Mouse (Mus musculus): Measurements from ENCODE around the gene Vps33b. TPM values are rescaled to one million over a fixed set of nuclear protein-coding genes. Genes with fewer than 3 reads are reported as not detected.

Vps33b gene
- polyA plus RNA-seq, 1 experiment from 2014 or later = 22.1 TPM

- 95% methylated on average over 16 of the region's 16 CpGs for WGBS
- Histone ChIP-seq H3K4me2 (replicated peaks) (no peak overlapping the region), H3K4me3 (no peak overlapping the region), H3K4me1 (peaks cover 19% of the 10 kb centered on the region), H3K9ac (no peak overlapping the region), H3K36me3 (peaks cover 59% of the 10 kb centered on the region), H3K9me3 (no peaks in the 10 kb centered on the region), H3K27me3 (replicated peaks) (no peaks in the 10 kb centered on the region), H3K27ac (no peak overlapping the region)
- ATAC-seq (ENCODE audit: low FRiP score, low read depth) = no peak
These were observed 55.9 kb downstream of the Vps33b start for GRCm38 (mm10) chr7:80325292-80325868.

GRCm38 (mm10) chr7:80326076-80326475 is 56.6 kb downstream of the Vps33b start:
- Histone ChIP-seq H3K27me3 (replicated peaks) (no peaks in the 10 kb centered on the region), H3K36me3 (peaks cover 62% of the 10 kb centered on the region), H3K4me3 (no peak overlapping the region), H3K4me1 (peaks cover 19% of the 10 kb centered on the region), H3K4me2 (replicated peaks) (no peak overlapping the region), H3K9ac (no peak overlapping the region), H3K9me3 (no peaks in the 10 kb centered on the region), H3K27ac (no peak overlapping the region)
- 96% methylated on average over 19 of the region's 19 CpGs for WGBS
- ATAC-seq (ENCODE audit: low FRiP score, low read depth) = no peak

GRCm38 (mm10) chr7:80330278-80330677 is 60.8 kb downstream of the Vps33b start:
- Histone ChIP-seq H3K9ac (no peak overlapping the region), H3K4me2 (replicated peaks) (no peak overlapping the region), H3K4me1 (0 out of 2 replicates have a peak, but pooled peaks cover 3% of the 10 kb centered on the region), H3K36me3 (peaks cover 100% of the 10 kb centered on the region), H3K27me3 (replicated peaks) (no peaks in the 10 kb centered on the region), H3K4me3 (no peak overlapping the region), H3K27ac (no peak overlapping the region), H3K9me3 (no peaks in the 10 kb centered on the region)
- WGBS = 93% methylated on average over 8 of the region's 8 CpGs
- ATAC-seq (ENCODE audit: low FRiP score, low read depth) = no peak

GRCm38 (mm10) chr7:80331433-80331832 is 62.0 kb downstream of the Vps33b start:
- Histone ChIP-seq H3K27ac (no peak overlapping the region), H3K36me3 (peaks cover 99% of the 10 kb centered on the region), H3K4me1 (no peaks in the 10 kb centered on the region), H3K27me3 (replicated peaks) (no peaks in the 10 kb centered on the region), H3K9ac (no peak overlapping the region), H3K4me2 (replicated peaks) (no peak overlapping the region), H3K4me3 (no peak overlapping the region), H3K9me3 (no peaks in the 10 kb centered on the region)
- 88% methylated on average over 19 of the region's 19 CpGs for WGBS
- no peak for ATAC-seq (ENCODE audit: low FRiP score, low read depth)

GRCm38 (mm10) chr7:80334848-80335247 is 65.4 kb downstream of the Vps33b start:
- WGBS = 95% methylated on average over 4 of the region's 4 CpGs
- no peak overlapping the region for H3K4me3 ChIP-seq
- peaks cover 17% of the 10 kb centered on the region for H3K4me1 ChIP-seq
- no peak overlapping the region for H3K9ac ChIP-seq
- no peaks in the 10 kb centered on the region for H3K9me3 ChIP-seq
- peaks cover 77% of the 10 kb centered on the region for H3K36me3 ChIP-seq
- no peak overlapping the region for H3K4me2 ChIP-seq (replicated peaks)
- no peak overlapping the region for H3K27ac ChIP-seq
- no peaks in the 10 kb centered on the region for H3K27me3 ChIP-seq (replicated peaks)
- ATAC-seq (ENCODE audit: low FRiP score, low read depth) = no peak

- peaks cover 56% of the 10 kb centered on the region for H3K36me3 ChIP-seq
- H3K27me3 ChIP-seq (replicated peaks) = no peaks in the 10 kb centered on the region
- WGBS = 91% methylated on average over 3 of the region's 3 CpGs
- no peak overlapping the region for H3K27ac ChIP-seq
- H3K9ac ChIP-seq = no peak overlapping the region
- no peaks in the 10 kb centered on the region for H3K9me3 ChIP-seq
- no peak overlapping the region for H3K4me2 ChIP-seq (replicated peaks)
- peaks cover 31% of the 10 kb centered on the region for H3K4me1 ChIP-seq
- ATAC-seq (ENCODE audit: low FRiP score, low read depth) = no peak
- H3K4me3 ChIP-seq = no peak overlapping the region
These were observed 67.5 kb downstream of the Vps33b start for GRCm38 (mm10) chr7:80336932-80337331.

- 10% methylated on average over 17 of the region's 17 CpGs for WGBS
- Histone ChIP-seq H3K4me2 (replicated peaks) (peak overlapping the region; percentile 86), H3K9ac (peak overlapping the region; percentile 78), H3K27me3 (replicated peaks) (no peaks in the 10 kb centered on the region), H3K9me3 (no peaks in the 10 kb centered on the region), H3K4me1 (peaks cover 45% of the 10 kb centered on the region), H3K36me3 (peaks cover 32% of the 10 kb centered on the region), H3K27ac (0 out of 2 replicates have a peak overlapping the region, but pooled peaks have one; percentile 42), H3K4me3 (peak overlapping the region; percentile 64)
- ATAC-seq (ENCODE audit: low FRiP score, low read depth) = no peak
These were observed 69.9 kb downstream of the Vps33b start for GRCm38 (mm10) chr7:80339371-80339770.

- Histone ChIP-seq H3K4me2 (replicated peaks) (peak overlapping the region; percentile 86), H3K4me3 (peak overlapping the region; percentile 64), H3K27ac (peak overlapping the region; percentile 72), H3K36me3 (peaks cover 26% of the 10 kb centered on the region), H3K4me1 (peaks cover 45% of the 10 kb centered on the region), H3K27me3 (replicated peaks) (no peaks in the 10 kb centered on the region), H3K9me3 (no peaks in the 10 kb centered on the region), H3K9ac (peak overlapping the region; percentile 78)
- WGBS = under 1% methylated on average over 45 of the region's 45 CpGs
- ATAC-seq (ENCODE audit: low FRiP score, low read depth) = peak; percentile 95
These were observed 70.6 kb downstream of the Vps33b start for GRCm38 (mm10) chr7:80339793-80340628.

GRCm38 (mm10) chr7:80340793-80341192 is 71.3 kb downstream of the Vps33b start, which contains the start of gene Unc45a:
Gene Unc45a, minus strand, starts transcription at chr7:80341005.
- WGBS = 2% methylated on average over 11 of the region's 11 CpGs
- peak within 1 kb of the TSS; percentile 78 for H3K9ac ChIP-seq
- peaks cover 45% of the 10 kb centered on the region for H3K4me1 ChIP-seq
- H3K27ac ChIP-seq = peak within 1 kb of the TSS; percentile 72
- H3K4me3 ChIP-seq = peak within 1 kb of the TSS; percentile 64
- no peaks in the 10 kb centered on the region for H3K9me3 ChIP-seq
- H3K27me3 ChIP-seq (replicated peaks) = no peaks in the 10 kb centered on the region
- peak; percentile 59 for ATAC-seq (ENCODE audit: low FRiP score, low read depth)
- H3K4me2 ChIP-seq (replicated peaks) = peak within 1 kb of the TSS; percentile 86
- peaks cover 24% of the 10 kb centered on the region for H3K36me3 ChIP-seq

Other genes with a start within 250 kb of the Vps33b start
- 24.7 and 26.3 TPM in 2 replicates for gene Zfp710, start 244.8 kb upstream of the Vps33b start, polyA plus RNA-seq (2016; fragmentation: Nextera tagmentation; extraction: Ambion mirVana)
- 299 and 313 TPM in 2 replicates for gene Idh2, start 154.3 kb upstream of the Vps33b start, polyA plus RNA-seq (2016; fragmentation: Nextera tagmentation; extraction: Ambion mirVana)
- gene Sema4b, start 82.8 kb upstream of the Vps33b start, polyA plus RNA-seq (2016; fragmentation: Nextera tagmentation; extraction: Ambion mirVana) = 18.9 and 20.5 TPM in 2 replicates
- gene Cib1, start 36.8 kb upstream of the Vps33b start, polyA plus RNA-seq (2016; fragmentation: Nextera tagmentation; extraction: Ambion mirVana) = 43.1 and 47.5 TPM in 2 replicates
- gene Gdpgp1, start 36.8 kb upstream of the Vps33b start, polyA plus RNA-seq (2016; fragmentation: Nextera tagmentation; extraction: Ambion mirVana) = 4.9 and 5.0 TPM in 2 replicates
- gene Ttll13, start 23.3 kb upstream of the Vps33b start, polyA plus RNA-seq (2016; fragmentation: Nextera tagmentation; extraction: Ambion mirVana) = 1.2 and 2.0 TPM in 2 replicates
- 51.9 and 54.9 TPM in 2 replicates for gene Ngrn, start 8.4 kb upstream of the Vps33b start, polyA plus RNA-seq (2016; fragmentation: Nextera tagmentation; extraction: Ambion mirVana)
- 121 and 123 TPM in 2 replicates for gene Prc1, start 24.8 kb downstream of the Vps33b start, polyA plus RNA-seq (2016; fragmentation: Nextera tagmentation; extraction: Ambion mirVana)
- 10.2 and 12.5 TPM in 2 replicates for gene Rccd1, start 54.8 kb downstream of the Vps33b start, polyA plus RNA-seq (2016; fragmentation: Nextera tagmentation; extraction: Ambion mirVana)
- gene Unc45a, start 71.4 kb downstream of the Vps33b start, polyA plus RNA-seq (2016; fragmentation: Nextera tagmentation; extraction: Ambion mirVana) = 55.8 and 59.9 TPM in 2 replicates
- 20.6 and 21.1 TPM in 2 replicates for gene Hddc3, start 73.5 kb downstream of the Vps33b start, polyA plus RNA-seq (2016; fragmentation: Nextera tagmentation; extraction: Ambion mirVana)
- gene Man2a2, start 101.7 kb downstream of the Vps33b start, polyA plus RNA-seq (2016; fragmentation: Nextera tagmentation; extraction: Ambion mirVana) = 25.0 and 25.5 TPM in 2 replicates
- gene Fes, start 118.3 kb downstream of the Vps33b start, polyA plus RNA-seq (2016; fragmentation: Nextera tagmentation; extraction: Ambion mirVana) = 7.7 and 9.0 TPM in 2 replicates
- gene Furin, start 135.8 kb downstream of the Vps33b start, polyA plus RNA-seq (2016; fragmentation: Nextera tagmentation; extraction: Ambion mirVana) = 6.3 and 6.5 TPM in 2 replicates

Data from neural tube, embryonic 12.5 days (tissue).